Mouse (Mus musculus) B cell, adult 2 months (primary cell): ENCODE data around the gene Gm21913.
"Not testable (repeated sequence)": the region's sequence is repeated elsewhere in the genome, so short reads cannot be mapped to it uniquely, and the experiment has no call there.

Source experiments
- DNase-seq, 2 experiments: peaks; one replicate each; pipeline ENCODE4 v3.0.0; 2022

The Gm21913 gene

DNA sequence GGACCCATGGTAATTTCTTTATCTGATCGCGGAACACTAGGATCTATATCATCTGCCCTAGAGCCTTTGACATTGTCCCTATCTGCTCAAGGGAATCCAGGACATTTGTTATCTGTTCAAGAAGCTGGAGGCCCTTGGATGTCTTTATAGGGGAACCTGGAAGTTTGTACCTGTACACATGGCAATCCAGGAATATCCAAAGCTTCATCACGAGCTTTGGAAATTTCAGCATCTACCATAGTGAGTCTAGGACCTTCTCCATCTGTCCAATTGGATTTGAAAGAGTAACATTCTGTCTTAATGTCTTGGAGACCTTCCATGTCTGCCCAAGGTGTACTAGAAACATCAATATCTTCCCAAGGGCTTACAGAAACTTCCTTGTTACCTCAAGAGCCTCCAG, at the start of gene Gm21913:
Gm21913 (plus strand) TSS at position 301 of the 400 bp plus-strand sequence.
- not testable (repeated sequence) for DNase-seq
